Mouse (Mus musculus) liver, postnatal 0 days (tissue): ENCODE measurements around the gene Nme4. TPM values are rescaled to one million over a fixed set of nuclear protein-coding genes. Genes with fewer than 3 reads are reported as not detected.
A peak's percentile ranks its signal among the peaks of the same experiment; 100 is the strongest.

Experiments used
- ATAC-seq: fragments of 200-750 bp; cut with Nextera tagmentation; 2 replicates; pipeline ENCODE4 v1.8.0; 2017; ENCODE audit warnings: mild to moderate bottlenecking, moderate library complexity
- DNase-seq: peaks from one replicate; pipeline ENCODE4 v3.0.0-alpha.2; 2016
- H3K27ac ChIP-seq: fragments of 300-500 bp; sonication (generic); 2 replicates; pipeline ENCODE4 v1.5.1; 2014; ENCODE audit warnings: antibody characterized with exemption, moderate library complexity, mild to moderate bottlenecking, low read depth
- H3K27me3 ChIP-seq: fragments of 300-500 bp; sonication (generic); 2 replicates; pipeline ENCODE4 v1.6.1; 2014; ENCODE audit warnings: low read length, control low read depth, mixed read lengths; ENCODE audit not compliant: insufficient read depth
- H3K36me3 ChIP-seq: fragments of 300-500 bp; sonication (generic); replicated peaks from 2 replicates; pipeline ENCODE4 v1.6.1; 2014; ENCODE audit warnings: mild to moderate bottlenecking, control low read depth, low read length, moderate library complexity, mixed read lengths; ENCODE audit not compliant: insufficient read depth
- H3K4me1 ChIP-seq: fragments of 300-500 bp; sonication (generic); 2 replicates; pipeline ENCODE4 v1.6.1; 2014; ENCODE audit warnings: antibody characterized with exemption, mild to moderate bottlenecking, control low read depth; ENCODE audit not compliant: insufficient read depth
- H3K4me2 ChIP-seq: fragments of 300-500 bp; sonication (generic); 2 replicates; pipeline ENCODE4 v1.6.1; 2014; ENCODE audit warnings: low read depth, mild to moderate bottlenecking, low read length, moderate library complexity, mixed read lengths
- H3K4me3 ChIP-seq: fragments of 300-500 bp; sonication (generic); 2 replicates; pipeline ENCODE4 v1.5.1; 2014; ENCODE audit warnings: low read depth, low read length
- H3K9ac ChIP-seq: fragments of 300-500 bp; sonication (generic); replicated peaks from 2 replicates; pipeline ENCODE4 v1.6.1; 2014; ENCODE audit warnings: mild to moderate bottlenecking, moderate library complexity
- H3K9me3 ChIP-seq: fragments of 300-500 bp; sonication (generic); 2 replicates; pipeline ENCODE4 v1.6.1; 2016; ENCODE audit warnings: mild to moderate bottlenecking, control low read depth, low read length, mixed read lengths
- CTCF ChIP-seq: sonication (generic); IDR thresholded peaks from 2 replicates; pipeline ENCODE4 v1.5.1; 2016; ENCODE audit warnings: antibody characterized with exemption, low read depth
- EP300 ChIP-seq: IDR thresholded peaks from 2 replicates; pipeline ENCODE4 v1.6.1; 2016; ENCODE audit warnings: antibody characterized with exemption, low read depth, mild to moderate bottlenecking
- WGBS: fragments of 180-500 bp; shearing (Covaris S2); extraction: QIAGEN DNeasy Blood & Tissue Kit; methylation state at CpG from one replicate; pipeline ENCODE4 v1.1.7; 2014; ENCODE audit not compliant: insufficient replicate concordance; 5-methylcytosine and 5-hydroxymethylcytosine counted together
- polyA plus RNA-seq: library from polyadenylated mRNA; unstranded; fragments of >200 nt; fragmentation: Nextera tagmentation; extraction: Ambion mirVana; gene quantifications from 2 replicates; pipeline ENCODE4 v1.2.1, GENCODE M21; 2015

Nme4 gene
- 13.9 and 17.7 TPM in 2 replicates for polyA plus RNA-seq

DNA sequence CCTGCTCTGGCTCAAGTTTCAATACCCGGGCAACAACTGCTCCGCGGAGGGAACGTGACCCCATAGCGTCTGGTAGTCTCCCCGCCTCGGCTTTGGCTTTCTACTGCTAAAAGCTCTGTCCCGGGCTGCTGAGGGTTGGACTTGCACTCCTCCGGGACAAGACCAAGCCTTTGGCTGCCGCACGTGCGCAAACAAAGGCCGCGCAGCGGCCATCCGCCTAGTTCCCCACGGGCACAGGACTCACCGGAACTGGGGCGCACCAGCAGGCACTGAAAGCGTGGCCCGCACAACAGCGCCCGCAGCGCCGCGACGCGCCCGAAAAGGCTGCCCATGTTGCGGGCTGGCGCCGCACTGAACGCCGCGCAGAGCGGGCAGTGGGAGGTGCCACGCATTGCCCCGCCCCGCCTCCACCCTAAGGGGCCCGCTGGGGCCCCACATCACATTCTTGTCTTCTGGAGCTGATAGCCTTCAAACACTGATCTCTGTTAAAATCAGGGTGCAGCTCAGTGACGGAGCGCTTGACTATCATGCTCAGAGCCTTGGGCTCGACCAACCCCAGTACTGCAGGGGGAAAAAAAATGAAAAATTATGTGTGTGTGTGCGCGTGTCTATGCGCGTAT lies at the start of gene Nme4:
TSS of gene Nme4 (minus strand) at position 482 of the 620 bp plus-strand sequence.
- no peak within 1 kb of the TSS for H3K27ac ChIP-seq
- WGBS: 2% methylated on average over 47 of the region's 47 CpGs

DNA sequence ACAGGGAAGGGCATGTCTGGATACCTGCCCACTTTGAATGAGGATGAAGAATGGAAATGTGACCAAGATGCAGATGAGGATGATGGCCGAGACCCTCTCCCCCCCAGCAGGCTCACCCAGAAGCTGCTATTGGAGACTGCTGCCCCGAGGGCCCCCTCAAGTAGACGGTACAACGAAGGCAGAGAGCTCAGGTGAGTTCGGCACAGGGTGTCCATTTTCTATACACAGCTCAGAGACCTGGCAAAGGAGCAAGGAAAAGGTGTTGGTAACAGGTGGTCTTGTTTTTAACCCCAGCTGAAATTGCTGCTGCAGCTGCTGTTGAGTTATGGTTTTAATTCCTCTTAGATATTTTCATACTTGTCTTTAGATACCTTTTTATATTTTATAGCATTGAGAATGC lies 48.0 kb upstream of the Nme4 start:
- DNase-seq (no peak), ATAC-seq (no peak)
- Histone ChIP-seq H3K4me3 (no peak overlapping the region), H3K9me3 (no peaks in the 10 kb centered on the region), H3K9ac (no peak overlapping the region), H3K27me3 (no peaks in the 10 kb centered on the region), H3K4me1 (peaks cover 8% of the 10 kb centered on the region; the same call in 1 of the 2 replicates), H3K27ac (no peak overlapping the region), H3K36me3 (peaks cover 31% of the 10 kb centered on the region), H3K4me2 (no peak overlapping the region)
- 88% methylated on average over 5 of the region's 5 CpGs for WGBS
- TF ChIP-seq EP300 (no peak), CTCF (no peak)

More for the DNA sequence above, at the start of gene Nme4:
- Histone ChIP-seq H3K9me3 (no peaks in the 10 kb centered on the region), H3K4me3 (peak within 1 kb of the TSS; percentile 50), H3K4me2 (peak within 1 kb of the TSS; percentile 85), H3K9ac (peak within 1 kb of the TSS; percentile 63), H3K36me3 (no peaks in the 10 kb centered on the region), H3K27me3 (no peaks in the 10 kb centered on the region), H3K4me1 (peaks cover 12% of the 10 kb centered on the region)
- DNase-seq (peak; percentile 70), ATAC-seq (peak; percentile 75)
- TF ChIP-seq CTCF (no peak), EP300 (no peak)

DNA sequence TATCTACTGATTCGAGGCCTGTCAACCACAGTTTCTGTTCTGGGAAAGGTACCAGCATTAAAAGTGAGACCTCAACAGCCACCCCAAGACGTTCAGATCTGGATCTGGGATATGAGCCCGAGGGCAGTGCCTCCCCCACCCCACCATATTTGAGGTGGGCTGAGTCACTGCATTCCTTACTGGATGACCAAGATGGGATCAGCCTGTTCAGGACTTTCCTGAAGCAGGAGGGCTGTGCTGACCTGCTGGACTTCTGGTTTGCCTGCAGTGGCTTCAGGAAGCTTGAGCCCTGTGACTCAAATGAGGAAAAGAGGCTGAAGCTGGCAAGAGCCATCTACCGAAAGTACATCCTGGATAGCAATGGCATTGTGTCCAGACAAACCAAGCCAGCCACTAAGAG lies 47.4 kb upstream of the Nme4 start:
- H3K4me1 ChIP-seq: peaks cover 8% of the 10 kb centered on the region; the same call in 1 of the 2 replicates
- 75% methylated on average over 4 of the region's 4 CpGs for WGBS
- no peaks in the 10 kb centered on the region for H3K9me3 ChIP-seq
- DNase-seq (no peak), ATAC-seq (no peak)
- peaks cover 26% of the 10 kb centered on the region for H3K36me3 ChIP-seq
- no peak overlapping the region for H3K4me3 ChIP-seq
- no peak overlapping the region for H3K4me2 ChIP-seq
- H3K27ac ChIP-seq: no peak overlapping the region
- H3K27me3 ChIP-seq: no peaks in the 10 kb centered on the region
- H3K9ac ChIP-seq: no peak overlapping the region
- no peak for TF ChIP-seq CTCF
- no peak for TF ChIP-seq EP300

DNA sequence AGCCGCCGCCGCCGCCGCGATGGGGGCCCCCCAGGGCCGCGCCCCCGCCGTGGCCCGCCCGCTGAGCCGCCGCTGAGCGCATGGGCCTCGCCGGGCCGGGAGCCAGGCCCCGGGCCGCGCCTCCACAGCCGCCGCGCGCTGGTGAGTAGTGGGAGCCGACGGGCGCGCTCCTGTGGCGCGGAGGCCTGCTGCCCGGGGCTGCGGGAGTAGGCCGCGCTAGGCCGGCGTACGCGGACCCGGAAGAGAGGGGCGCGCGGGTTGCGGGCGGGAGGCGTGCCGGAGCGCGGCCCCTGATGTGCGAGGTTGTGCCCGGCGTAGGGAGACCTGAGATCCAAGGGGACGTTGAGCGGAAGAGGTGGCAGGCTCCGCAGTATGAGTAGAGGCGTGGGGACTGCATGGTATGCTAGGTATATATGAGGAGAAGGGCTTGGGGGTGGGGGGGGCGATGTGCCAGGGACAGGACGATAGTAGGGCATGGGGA lies 43.5 kb upstream of the Nme4 start:
- H3K27ac ChIP-seq: peak overlapping the region; percentile 93
- TF ChIP-seq EP300: no peak
- no peak for TF ChIP-seq CTCF
- DNase-seq: no peak

DNA sequence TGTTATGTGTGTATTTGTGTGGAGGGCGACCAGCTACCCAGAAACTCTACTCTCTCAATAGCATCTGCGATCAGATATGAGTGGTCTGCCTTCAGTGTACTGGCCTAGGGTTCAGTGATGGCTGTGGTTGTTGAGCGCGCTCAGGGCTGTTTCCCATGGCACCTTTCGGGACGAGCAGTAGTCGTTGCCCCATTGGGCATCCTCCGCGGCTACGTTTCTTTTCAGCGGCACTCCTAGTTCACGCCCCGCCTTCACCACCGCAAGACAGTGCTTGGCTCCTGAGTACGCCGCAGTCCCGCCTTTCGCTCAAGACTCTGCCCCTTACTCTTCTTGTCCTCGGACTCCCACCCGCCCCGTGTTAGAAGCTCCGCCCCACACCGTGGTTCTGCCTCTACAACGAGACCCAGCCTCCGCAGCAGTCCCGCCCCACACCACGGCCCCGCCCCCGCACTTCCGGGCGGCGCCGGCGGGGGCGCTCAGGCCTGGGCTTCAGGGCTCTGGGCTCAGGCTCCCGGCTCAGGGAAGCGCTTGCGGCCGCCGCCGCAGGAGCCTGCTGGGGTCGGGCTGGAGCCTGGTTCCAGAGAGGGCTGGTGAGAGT lies 42.9 kb upstream of the Nme4 start, which contains the start of gene Axin1:
TSS of gene Axin1 (plus strand) at position 450 of the 598 bp plus-strand sequence.
- 2% methylated on average over 38 of the region's 42 CpGs for WGBS
- H3K27ac ChIP-seq: peak within 1 kb of the TSS; percentile 93
- peak within 1 kb of the TSS; percentile 96 for H3K4me2 ChIP-seq
- peak within 1 kb of the TSS; percentile 83 for H3K4me3 ChIP-seq
- peaks cover 8% of the 10 kb centered on the region; the same call in 1 of the 2 replicates for H3K4me1 ChIP-seq
- TF ChIP-seq CTCF (peak; percentile 71), EP300 (no peak)
- ATAC-seq (peak; percentile 98), DNase-seq (peak; percentile 97)
- no peaks in the 10 kb centered on the region for H3K27me3 ChIP-seq
- peaks cover 9% of the 10 kb centered on the region for H3K36me3 ChIP-seq
- no peaks in the 10 kb centered on the region for H3K9me3 ChIP-seq
- peak within 1 kb of the TSS; percentile 96 for H3K9ac ChIP-seq

More for the DNA sequence above, 43.5 kb upstream of the Nme4 start:
- H3K27me3 ChIP-seq: no peaks in the 10 kb centered on the region
- no peaks in the 10 kb centered on the region for H3K9me3 ChIP-seq
- H3K4me1 ChIP-seq: peaks cover 8% of the 10 kb centered on the region; the same call in 1 of the 2 replicates
- H3K9ac ChIP-seq: peak overlapping the region; percentile 96
- peak overlapping the region; percentile 96 for H3K4me2 ChIP-seq
- peaks cover 14% of the 10 kb centered on the region for H3K36me3 ChIP-seq
- peak; percentile 70 for ATAC-seq
- peak overlapping the region; percentile 83 for H3K4me3 ChIP-seq
- 2% methylated on average over 33 of the region's 58 CpGs for WGBS

DNA sequence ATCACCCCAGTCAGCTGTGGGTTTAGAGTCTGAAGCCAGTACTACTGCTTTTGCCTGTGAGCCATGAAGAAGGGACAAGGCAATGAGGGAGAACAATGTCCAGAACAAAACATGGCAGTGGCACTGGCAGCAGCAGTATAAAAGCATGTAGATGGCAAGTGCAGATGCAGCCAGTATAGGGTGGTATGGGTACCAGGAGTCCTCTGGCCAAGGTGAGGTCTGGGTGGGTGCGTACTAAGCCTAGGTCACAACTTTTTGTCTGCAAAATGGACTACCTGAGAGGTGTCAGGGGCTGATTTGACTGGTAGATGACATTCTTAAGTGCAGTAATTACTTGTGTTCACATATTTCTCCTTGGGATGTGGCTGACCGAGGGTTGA lies 42.3 kb upstream of the Nme4 start:
- no peak for DNase-seq
- Histone ChIP-seq H3K4me1 (peaks cover 8% of the 10 kb centered on the region; the same call in 1 of the 2 replicates), H3K4me2 (peak overlapping the region; percentile 96), H3K9me3 (no peaks in the 10 kb centered on the region), H3K27ac (peak overlapping the region; percentile 93; the same call in 1 of the 2 replicates), H3K9ac (peak overlapping the region; percentile 96; the same call in 1 of the 2 replicates), H3K27me3 (no peaks in the 10 kb centered on the region), H3K36me3 (peaks cover 3% of the 10 kb centered on the region; the same call in 1 of the 2 replicates), H3K4me3 (peak overlapping the region; percentile 83)
- 69% methylated on average over 2 of the region's 2 CpGs for WGBS
- no peak for ATAC-seq
- no peak for TF ChIP-seq EP300
- no peak for TF ChIP-seq CTCF
